Mouse (Mus musculus): Measurements from ENCODE around the gene Gm17190. TPM values are rescaled to one million over a fixed set of nuclear protein-coding genes. Genes with fewer than 3 reads are reported as not detected.
"Not testable (repeated sequence)": the region's sequence is repeated elsewhere in the genome, so short reads cannot be mapped to it uniquely, and the experiment has no call there.

Gm17190 gene
- 0.36 TPM in 1 of 2 replicates, not detected in the other for polyA plus RNA-seq (2014; fragmentation: Nextera tagmentation; extraction: Ambion mirVana)

DNA sequence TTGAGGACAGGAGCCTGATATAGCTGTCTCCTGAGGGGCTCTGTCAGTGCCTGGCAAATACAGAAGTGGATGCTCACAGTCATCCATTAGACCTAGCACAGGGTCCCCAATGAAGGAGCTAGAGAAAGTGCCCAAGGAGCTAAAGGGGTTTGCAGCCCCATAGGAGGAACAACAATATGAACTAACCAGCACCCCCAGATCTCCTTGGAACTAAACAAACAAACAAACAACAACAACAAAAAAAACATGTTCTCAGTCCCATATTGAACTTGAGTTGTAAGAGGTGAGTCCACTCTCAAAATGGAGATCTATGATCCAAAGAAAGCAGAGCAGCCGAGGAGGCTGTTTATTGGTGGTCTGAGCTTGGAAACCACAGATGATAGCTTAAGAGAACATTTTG lies at the start of gene Gm17190:
TSS of gene Gm17190 (plus strand) at position 301 of the 400 bp plus-strand sequence.
- H3K9me3 ChIP-seq (ENCODE audit: control insufficient read depth, low read length); H3K27ac ChIP-seq (ENCODE audit: low read depth, low read length); H3K4me2 ChIP-seq (replicated peaks; ENCODE audit: low read depth, low read length); H3K9ac ChIP-seq (ENCODE audit: low read depth, low read length); H3K4me3 ChIP-seq (ENCODE audit: low read depth, low read length); ATAC-seq (ENCODE audit: low FRiP score); H3K4me1 ChIP-seq (replicated peaks; ENCODE audit: control insufficient read depth, insufficient read depth, low read length); H3K36me3 ChIP-seq (ENCODE audit: control insufficient read depth, insufficient read depth, low read length); H3K27me3 ChIP-seq (ENCODE audit: control insufficient read depth, insufficient read depth, low read length); DNase-seq (ENCODE audit: low spot score): not testable (repeated sequence)
- WGBS = 92% methylated on average over 1 of the region's 1 CpGs

GRCm38 (mm10) chr13:96039536-96039935 lies 42.3 kb upstream of the Gm17190 start:
- 92% methylated on average over 1 of the region's 1 CpGs for WGBS
- no peaks in the 10 kb centered on the region for H3K4me1 ChIP-seq (replicated peaks; ENCODE audit: control insufficient read depth, insufficient read depth, low read length)
- no peak for ATAC-seq (ENCODE audit: low FRiP score)
- no peaks in the 10 kb centered on the region for H3K9me3 ChIP-seq (ENCODE audit: control insufficient read depth, low read length)
- DNase-seq (ENCODE audit: low spot score) = no peak
- no peak overlapping the region for H3K4me3 ChIP-seq (ENCODE audit: low read depth, low read length)
- H3K27ac ChIP-seq (ENCODE audit: low read depth, low read length) = no peak overlapping the region
- H3K36me3 ChIP-seq (ENCODE audit: control insufficient read depth, insufficient read depth, low read length) = no peaks in the 10 kb centered on the region
- no peak overlapping the region for H3K9ac ChIP-seq (ENCODE audit: low read depth, low read length)
- no peak overlapping the region for H3K4me2 ChIP-seq (replicated peaks; ENCODE audit: low read depth, low read length)
- no peaks in the 10 kb centered on the region for H3K27me3 ChIP-seq (ENCODE audit: control insufficient read depth, insufficient read depth, low read length)

DNA sequence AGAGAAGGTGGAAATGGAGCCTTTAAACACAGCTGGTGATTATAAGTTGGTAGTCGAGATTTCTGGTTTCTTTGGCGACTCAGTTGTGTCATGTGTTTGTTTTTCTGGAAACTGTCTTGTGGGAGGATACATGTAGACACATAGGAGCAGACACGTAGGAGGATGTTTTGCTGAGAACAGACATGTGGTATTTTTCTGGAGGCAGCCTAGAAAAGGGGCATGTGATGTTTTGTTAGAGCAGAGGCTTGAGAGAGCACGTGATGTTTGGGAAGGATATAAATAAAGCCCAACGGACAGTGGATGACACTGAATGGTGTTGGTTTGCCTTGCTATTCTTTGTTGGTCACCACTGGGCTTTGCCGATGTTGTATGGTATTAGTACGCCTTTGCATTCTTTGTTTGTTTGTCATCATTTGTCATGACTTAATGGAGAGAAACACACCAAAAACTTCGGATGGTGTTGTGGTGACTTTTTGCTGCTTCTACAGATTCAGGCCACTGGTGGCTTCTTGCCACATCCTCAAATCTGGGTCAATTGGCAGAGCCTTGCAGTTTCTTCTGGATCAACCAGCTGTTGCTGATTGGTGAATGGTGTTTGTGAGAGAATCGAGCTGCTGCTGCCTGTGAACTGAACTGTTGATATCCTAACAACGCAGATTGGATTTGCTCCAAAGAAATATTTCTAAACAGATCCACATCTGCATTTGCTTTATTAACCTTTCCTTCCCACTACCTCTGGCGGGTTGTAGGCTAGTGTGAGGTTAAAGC lies 41.4 kb upstream of the Gm17190 start:
- no peak for DNase-seq (ENCODE audit: low spot score)
- Histone ChIP-seq H3K4me3 (ENCODE audit: low read depth, low read length) (no peak overlapping the region), H3K27ac (ENCODE audit: low read depth, low read length) (no peak overlapping the region), H3K4me2 (replicated peaks; ENCODE audit: low read depth, low read length) (no peak overlapping the region), H3K9me3 (ENCODE audit: control insufficient read depth, low read length) (no peaks in the 10 kb centered on the region), H3K27me3 (ENCODE audit: control insufficient read depth, insufficient read depth, low read length) (no peaks in the 10 kb centered on the region), H3K36me3 (ENCODE audit: control insufficient read depth, insufficient read depth, low read length) (no peaks in the 10 kb centered on the region), H3K4me1 (replicated peaks; ENCODE audit: control insufficient read depth, insufficient read depth, low read length) (no peaks in the 10 kb centered on the region), H3K9ac (ENCODE audit: low read depth, low read length) (no peak overlapping the region)
- no peak for ATAC-seq (ENCODE audit: low FRiP score)
- WGBS = 85% methylated on average over 11 of the region's 11 CpGs

- Histone ChIP-seq H3K36me3 (ENCODE audit: control insufficient read depth, insufficient read depth, low read length) (no peaks in the 10 kb centered on the region), H3K27ac (ENCODE audit: low read depth, low read length) (no peak overlapping the region), H3K9me3 (ENCODE audit: control insufficient read depth, low read length) (no peaks in the 10 kb centered on the region), H3K27me3 (ENCODE audit: control insufficient read depth, insufficient read depth, low read length) (no peaks in the 10 kb centered on the region), H3K9ac (ENCODE audit: low read depth, low read length) (no peak overlapping the region), H3K4me1 (replicated peaks; ENCODE audit: control insufficient read depth, insufficient read depth, low read length) (no peaks in the 10 kb centered on the region), H3K4me2 (replicated peaks; ENCODE audit: low read depth, low read length) (no peak overlapping the region), H3K4me3 (ENCODE audit: low read depth, low read length) (no peak overlapping the region)
- WGBS = 53% methylated on average over 5 of the region's 5 CpGs
- ATAC-seq (ENCODE audit: low FRiP score) (no peak), DNase-seq (ENCODE audit: low spot score) (peak; percentile 19)
These were observed 36.5 kb upstream of the Gm17190 start for GRCm38 (mm10) chr13:96045396-96045795.

- ATAC-seq (ENCODE audit: low FRiP score) (no peak), DNase-seq (ENCODE audit: low spot score) (no peak)
- Histone ChIP-seq H3K4me3 (ENCODE audit: low read depth, low read length) (no peak overlapping the region), H3K4me2 (replicated peaks; ENCODE audit: low read depth, low read length) (no peak overlapping the region), H3K27ac (ENCODE audit: low read depth, low read length) (no peak overlapping the region), H3K9me3 (ENCODE audit: control insufficient read depth, low read length) (no peaks in the 10 kb centered on the region), H3K27me3 (ENCODE audit: control insufficient read depth, insufficient read depth, low read length) (no peaks in the 10 kb centered on the region), H3K36me3 (ENCODE audit: control insufficient read depth, insufficient read depth, low read length) (no peaks in the 10 kb centered on the region), H3K4me1 (replicated peaks; ENCODE audit: control insufficient read depth, insufficient read depth, low read length) (no peaks in the 10 kb centered on the region), H3K9ac (ENCODE audit: low read depth, low read length) (no peak overlapping the region)
- 87% methylated on average over 3 of the region's 3 CpGs for WGBS
These were observed 29.1 kb upstream of the Gm17190 start for GRCm38 (mm10) chr13:96052755-96053154.

- Histone ChIP-seq H3K9ac (ENCODE audit: low read depth, low read length) (no peak overlapping the region), H3K4me2 (replicated peaks; ENCODE audit: low read depth, low read length) (no peak overlapping the region), H3K27me3 (ENCODE audit: control insufficient read depth, insufficient read depth, low read length) (no peaks in the 10 kb centered on the region), H3K27ac (ENCODE audit: low read depth, low read length) (no peak overlapping the region), H3K4me1 (replicated peaks; ENCODE audit: control insufficient read depth, insufficient read depth, low read length) (no peaks in the 10 kb centered on the region), H3K9me3 (ENCODE audit: control insufficient read depth, low read length) (no peaks in the 10 kb centered on the region), H3K36me3 (ENCODE audit: control insufficient read depth, insufficient read depth, low read length) (no peaks in the 10 kb centered on the region), H3K4me3 (ENCODE audit: low read depth, low read length) (no peak overlapping the region)
- no peak for DNase-seq (ENCODE audit: low spot score)
- no peak for ATAC-seq (ENCODE audit: low FRiP score)
- WGBS = 72% methylated on average over 8 of the region's 8 CpGs
These were observed 8.3 kb upstream of the Gm17190 start for GRCm38 (mm10) chr13:96073555-96073954.

DNA sequence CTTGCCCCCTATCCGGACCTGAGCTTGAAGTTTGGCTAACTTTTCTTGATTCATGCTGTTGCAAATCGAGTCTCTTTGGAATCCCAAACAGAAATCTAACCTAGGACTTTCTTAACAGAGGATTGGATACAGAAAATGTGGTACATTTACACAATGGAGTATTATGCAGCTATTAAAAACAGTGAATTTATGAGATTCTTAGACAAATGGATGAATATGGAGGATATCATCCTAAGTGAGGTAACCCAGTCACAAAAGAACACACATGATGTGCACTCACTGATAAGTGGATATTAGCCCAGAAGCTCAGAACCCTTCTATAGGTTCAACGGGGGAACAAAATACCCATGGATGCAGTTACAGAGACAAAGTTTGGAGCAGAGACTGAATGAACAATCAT lies 578 bp upstream of the Gm17190 start, which contains the start of gene Gm20075:
TSS of gene Gm20075 (minus strand) at position 101 of the 400 bp plus-strand sequence.
- not testable (repeated sequence) for ATAC-seq (ENCODE audit: low FRiP score)

GRCm38 (mm10) chr13:96085581-96086302 lies 3.9 kb downstream of the Gm17190 start:
- Histone ChIP-seq H3K9me3 (ENCODE audit: control insufficient read depth, low read length) (no peaks in the 10 kb centered on the region), H3K4me3 (ENCODE audit: low read depth, low read length) (no peak overlapping the region), H3K27ac (ENCODE audit: low read depth, low read length) (no peak overlapping the region), H3K4me1 (replicated peaks; ENCODE audit: control insufficient read depth, insufficient read depth, low read length) (no peaks in the 10 kb centered on the region), H3K4me2 (replicated peaks; ENCODE audit: low read depth, low read length) (no peak overlapping the region), H3K27me3 (ENCODE audit: control insufficient read depth, insufficient read depth, low read length) (no peaks in the 10 kb centered on the region), H3K9ac (ENCODE audit: low read depth, low read length) (no peak overlapping the region), H3K36me3 (ENCODE audit: control insufficient read depth, insufficient read depth, low read length) (no peaks in the 10 kb centered on the region)
- WGBS = 90% methylated on average over 7 of the region's 7 CpGs
- no peak for ATAC-seq (ENCODE audit: low FRiP score)
- DNase-seq (ENCODE audit: low spot score) = no peak

More for the DNA sequence above, 578 bp upstream of the Gm17190 start, which contains the start of gene Gm20075:
- not testable (repeated sequence) for DNase-seq (ENCODE audit: low spot score); H3K36me3 ChIP-seq (ENCODE audit: control insufficient read depth, insufficient read depth, low read length); H3K4me1 ChIP-seq (replicated peaks; ENCODE audit: control insufficient read depth, insufficient read depth, low read length); H3K4me2 ChIP-seq (replicated peaks; ENCODE audit: low read depth, low read length); H3K27me3 ChIP-seq (ENCODE audit: control insufficient read depth, insufficient read depth, low read length); H3K4me3 ChIP-seq (ENCODE audit: low read depth, low read length); H3K9ac ChIP-seq (ENCODE audit: low read depth, low read length); H3K27ac ChIP-seq (ENCODE audit: low read depth, low read length); H3K9me3 ChIP-seq (ENCODE audit: control insufficient read depth, low read length)
- WGBS = 84% methylated on average over 3 of the region's 3 CpGs
